Mouse (Mus musculus) MEL (cell line): ENCODE results near the gene Col8a2. TPM values are rescaled to one million over a fixed set of nuclear protein-coding genes. Genes with fewer than 3 reads are reported as not detected.

Experiments used
- DNase-seq: peaks from one replicate; pipeline ENCODE4 v3.0.0; 2011; ENCODE audit warnings: low read depth, low spot score
- H3K27ac ChIP-seq: 2 replicates; pipeline ENCODE4 v1.5.1; 2012; ENCODE audit warnings: low read depth, mild to moderate bottlenecking, control low read depth, low read length, moderate library complexity; ENCODE audit not compliant: control insufficient read depth
- H3K27me3 ChIP-seq, 2 experiments: fragments of 150-350 bp in 1 of 2; sonication (generic) in 1 of 2; 2 replicates each; pipeline ENCODE4 v1.6.1; 2012; ENCODE audit warnings: low read length in 2 of 2, mild to moderate bottlenecking in 2 of 2, improper control_type of control experiment in 1 of 2, moderate library complexity in 1 of 2; ENCODE audit not compliant: insufficient read depth in 2 of 2, control insufficient read depth in 1 of 2
- H3K36me3 ChIP-seq, 2 experiments: 2 replicates each; pipeline ENCODE4 v1.6.1; 2012 to 2014; ENCODE audit warnings: low read length in 2 of 2, improper control_type of control experiment in 1 of 2, inconsistent platforms in 1 of 2, mild to moderate bottlenecking in 1 of 2; ENCODE audit not compliant: insufficient read depth in 2 of 2, control insufficient read depth in 1 of 2
- H3K4me1 ChIP-seq, 2 experiments: fragments of 150-350 bp in 1 of 2; sonication (generic) in 1 of 2; 2 replicates each; pipeline ENCODE4 v1.6.1; 2012; ENCODE audit warnings: low read length in 2 of 2, improper control_type of control experiment in 1 of 2, mild to moderate bottlenecking in 1 of 2; ENCODE audit not compliant: insufficient read depth in 2 of 2, control insufficient read depth in 1 of 2
- H3K4me3 ChIP-seq, 2 experiments: fragments of 150-350 bp in 1 of 2; sonication (generic) in 1 of 2; 2 replicates each; pipeline ENCODE4 v1.5.1; 2012; ENCODE audit warnings: low read depth in 2 of 2, low read length in 2 of 2, mild to moderate bottlenecking in 2 of 2, moderate library complexity in 2 of 2, control low read depth in 1 of 2, improper control_type of control experiment in 1 of 2; ENCODE audit not compliant: control insufficient read depth in 1 of 2, insufficient read depth in 1 of 2
- H3K79me2 ChIP-seq: 2 replicates; pipeline ENCODE4 v1.6.1; 2012; ENCODE audit warnings: mild to moderate bottlenecking, low read length, moderate library complexity; ENCODE audit not compliant: control insufficient read depth, poor library complexity, insufficient read depth
- H3K9ac ChIP-seq: 2 replicates; pipeline ENCODE4 v1.6.1; 2012; ENCODE audit warnings: low read depth, mild to moderate bottlenecking, control low read depth, low read length, moderate library complexity; ENCODE audit not compliant: control insufficient read depth, poor library complexity, severe bottlenecking
- H3K9me3 ChIP-seq: fragments of 150-350 bp; sonication (generic); replicated peaks from 2 replicates; pipeline ENCODE4 v1.6.1; 2012; ENCODE audit warnings: mild to moderate bottlenecking, low read length, improper control_type of control experiment, moderate library complexity; ENCODE audit not compliant: insufficient read depth
- CHD1 ChIP-seq: IDR thresholded peaks from 2 replicates; pipeline ENCODE4 v1.6.1; 2012; ENCODE audit warnings: low read depth, mild to moderate bottlenecking, inconsistent platforms, low read length, improper control_type of control experiment
- CHD2 ChIP-seq: IDR thresholded peaks from 2 replicates; pipeline ENCODE4 v1.6.1; 2011; ENCODE audit warnings: low read length, improper control_type of control experiment
- CTCF ChIP-seq, 3 experiments: IDR thresholded peaks in 2 of 3; conservative IDR thresholded peaks in 1 of 3; 2 replicates each; pipeline ENCODE4 v1.5.1; 2011 to 2012; ENCODE audit warnings: low read length in 3 of 3, low read depth in 2 of 3, mild to moderate bottlenecking in 2 of 3, improper control_type of control experiment in 1 of 3, inconsistent platforms in 1 of 3, mixed read lengths in 1 of 3, moderate library complexity in 1 of 3; ENCODE audit not compliant: control insufficient read depth in 1 of 3, insufficient read depth in 1 of 3, poor library complexity in 1 of 3, severe bottlenecking in 1 of 3
- E2F4 ChIP-seq: IDR thresholded peaks from 2 replicates; pipeline ENCODE4 v1.6.1; 2011; ENCODE audit warnings: low read depth, low read length, improper control_type of control experiment, borderline replicate concordance
- ELF1 ChIP-seq: IDR thresholded peaks from 2 replicates; pipeline ENCODE4 v1.6.1; 2014; ENCODE audit warnings: low read depth, mild to moderate bottlenecking, inconsistent platforms, low read length, improper control_type of control experiment, moderate library complexity
- EP300 ChIP-seq, 2 experiments: IDR thresholded peaks; 2 replicates each; pipeline ENCODE4 v1.6.1; 2011; ENCODE audit warnings: improper control_type of control experiment in 2 of 2, low read length in 2 of 2, low read depth in 1 of 2, mild to moderate bottlenecking in 1 of 2
- ETS1 ChIP-seq: IDR thresholded peaks from 2 replicates; pipeline ENCODE4 v1.6.1; 2012; ENCODE audit warnings: low read depth, mild to moderate bottlenecking, inconsistent platforms, low read length, improper control_type of control experiment, moderate library complexity
- GABPA ChIP-seq: IDR thresholded peaks from 2 replicates; pipeline ENCODE4 v1.6.1; 2012; ENCODE audit warnings: low read depth, mild to moderate bottlenecking, inconsistent platforms, low read length, improper control_type of control experiment, moderate library complexity
- GATA1 ChIP-seq: IDR thresholded peaks from 2 replicates; pipeline ENCODE4 v1.6.1; 2011; ENCODE audit warnings: low read depth, low read length, improper control_type of control experiment
- HCFC1 ChIP-seq: IDR thresholded peaks from 2 replicates; pipeline ENCODE4 v1.6.1; 2012; ENCODE audit warnings: low read depth, mild to moderate bottlenecking, inconsistent platforms, low read length, improper control_type of control experiment, moderate library complexity
- JUND ChIP-seq: IDR thresholded peaks from 2 replicates; pipeline ENCODE4 v1.6.1; 2011; ENCODE audit warnings: low read depth, mild to moderate bottlenecking, improper control_type of control experiment, low read length
- KAT2A ChIP-seq: conservative IDR thresholded peaks from 2 replicates; pipeline ENCODE4 v1.6.1; 2012; ENCODE audit warnings: low read depth, low read length, improper control_type of control experiment, inconsistent platforms
- MAFK ChIP-seq: IDR thresholded peaks from 2 replicates; pipeline ENCODE4 v1.6.1; 2011; ENCODE audit warnings: low read depth, mild to moderate bottlenecking, low read length, improper control_type of control experiment, borderline replicate concordance
- MAX ChIP-seq: IDR thresholded peaks from 2 replicates; pipeline ENCODE4 v1.6.1; 2011; ENCODE audit warnings: low read length, improper control_type of control experiment
- MAZ ChIP-seq: IDR thresholded peaks from 2 replicates; pipeline ENCODE4 v1.6.1; 2012; ENCODE audit warnings: low read depth, mild to moderate bottlenecking, inconsistent platforms, low read length, improper control_type of control experiment
- MEF2A ChIP-seq: IDR thresholded peaks from 2 replicates; pipeline ENCODE4 v1.6.1; 2014; ENCODE audit warnings: low read depth, mild to moderate bottlenecking, inconsistent platforms, low read length, improper control_type of control experiment; ENCODE audit not compliant: poor library complexity, insufficient replicate concordance, severe bottlenecking; ENCODE audit errors: extremely low read depth
- MXI1 ChIP-seq: IDR thresholded peaks from 2 replicates; pipeline ENCODE4 v1.6.1; 2011; ENCODE audit warnings: mild to moderate bottlenecking, low read depth, low read length, improper control_type of control experiment
- MYB ChIP-seq: IDR thresholded peaks from 2 replicates; pipeline ENCODE4 v1.6.1; 2011; ENCODE audit warnings: mild to moderate bottlenecking, low read depth, low read length, improper control_type of control experiment
- MYC ChIP-seq: IDR thresholded peaks from 2 replicates; pipeline ENCODE4 v1.6.1; 2011; ENCODE audit warnings: low read depth, mild to moderate bottlenecking, low read length, improper control_type of control experiment, moderate library complexity
- NELFE ChIP-seq: IDR thresholded peaks from 2 replicates; pipeline ENCODE4 v1.6.1; 2011; ENCODE audit warnings: low read depth, low read length, improper control_type of control experiment
- NRF1 ChIP-seq: IDR thresholded peaks from 2 replicates; pipeline ENCODE4 v1.6.1; 2014; ENCODE audit warnings: low read depth, mild to moderate bottlenecking, inconsistent platforms, low read length, improper control_type of control experiment, moderate library complexity; ENCODE audit not compliant: poor library complexity, insufficient read depth, severe bottlenecking
- POLR2A ChIP-seq, 2 experiments: IDR thresholded peaks; 2 replicates each; pipeline ENCODE4 v1.6.1; 2011 to 2012; ENCODE audit warnings: low read length in 2 of 2, mild to moderate bottlenecking in 2 of 2, control low read depth in 1 of 2, improper control_type of control experiment in 1 of 2, low read depth in 1 of 2, moderate library complexity in 1 of 2; ENCODE audit not compliant: control insufficient read depth in 1 of 2, insufficient read depth in 1 of 2, poor library complexity in 1 of 2
- POLR2AphosphoS2 ChIP-seq: IDR thresholded peaks from 2 replicates; pipeline ENCODE4 v1.6.1; 2011; ENCODE audit warnings: low read length, improper control_type of control experiment
- POLR2AphosphoS5 ChIP-seq: IDR thresholded peaks from 2 replicates; pipeline ENCODE4 v1.6.1; 2012; ENCODE audit warnings: low read depth, borderline replicate concordance, mild to moderate bottlenecking, inconsistent platforms, low read length, moderate library complexity, mixed read lengths
- RAD21 ChIP-seq: IDR thresholded peaks from 2 replicates; pipeline ENCODE4 v1.6.1; 2011; ENCODE audit warnings: mild to moderate bottlenecking, low read depth, low read length, improper control_type of control experiment
- SIN3A ChIP-seq: IDR thresholded peaks from 2 replicates; pipeline ENCODE4 v1.6.1; 2012; ENCODE audit warnings: low read length, improper control_type of control experiment, inconsistent platforms
- SMC3 ChIP-seq: IDR thresholded peaks from 2 replicates; pipeline ENCODE4 v1.6.1; 2011; ENCODE audit warnings: low read depth, low read length, improper control_type of control experiment
- TBP ChIP-seq: IDR thresholded peaks from 2 replicates; pipeline ENCODE4 v1.8.0; 2011; ENCODE audit warnings: low read depth, low read length, improper control_type of control experiment
- USF1 ChIP-seq: IDR thresholded peaks from 2 replicates; pipeline ENCODE4 v1.6.1; 2014; ENCODE audit warnings: low read depth, mild to moderate bottlenecking, inconsistent platforms, low read length, improper control_type of control experiment, moderate library complexity
- ZC3H11A ChIP-seq: IDR thresholded peaks from 2 replicates; pipeline ENCODE4 v1.6.1; 2012; ENCODE audit warnings: low read depth, mild to moderate bottlenecking, inconsistent platforms, low read length, improper control_type of control experiment
- ZNF384 ChIP-seq: IDR thresholded peaks from 2 replicates; pipeline ENCODE4 v1.6.1; 2012; ENCODE audit warnings: low read depth, mild to moderate bottlenecking, inconsistent platforms, low read length, improper control_type of control experiment
- polyA plus RNA-seq, 2 experiments: library from polyadenylated mRNA; stranded (reverse) in 1 of 2; unstranded in 1 of 2; fragments of >175 nt in 1 of 2; fragments of >200 nt in 1 of 2; gene quantifications; 2 replicates each; pipeline versions ENCODE4 v1.2.1 to v1.2.4; 2012; ENCODE audit warnings: low replicate concordance in 2 of 2, low read depth in 1 of 2; ENCODE audit not compliant: insufficient read length in 2 of 2, insufficient read depth in 1 of 2, missing spikeins in 1 of 2
- total RNA-seq: library from RNA; depleted of rRNA; stranded (reverse); fragments of 300-350 nt; gene quantifications from 2 replicates; pipeline ENCODE4 v1.2.3, GENCODE M21; 2012

The Col8a2 gene
- total and polyA plus RNA-seq, 3 experiments, result not detected

- H3K27ac ChIP-seq, result peak within 1 kb of the TSS; percentile 52
- H3K9ac ChIP-seq, result peak within 1 kb of the TSS; percentile 89
- peaks cover 14% of the 10 kb centered on the region for H3K79me2 ChIP-seq
- H3K4me1 ChIP-seq, result peaks cover 3 to 6% of the 10 kb centered on the region in 2 experiments; a peak in 1 of 4 replicates
- H3K27me3 ChIP-seq, result no peaks in the 10 kb centered on the region
- peak; percentile 98 for DNase-seq
- peak within 1 kb of the TSS; percentile 67 to 89 for H3K4me3 ChIP-seq
- TF ChIP-seq MYC (peak; percentile 32; the same call in 1 of the 2 replicates), EP300 (IDR thresholded peaks at IDR 0.05; ENCODE audit: low read depth in 1 of 2, low read length in 2 of 2) (peak in 1 of 2 experiments; percentile 56; a peak in 1 of 4 replicates), CHD1 (no peak), MAZ (peak; percentile 16; the same call in 1 of the 2 replicates), E2F4 (no peak), MAFK (no peak), ZC3H11A (no peak), ELF1 (peak; percentile 93), TBP (peak; percentile 63; the same call in 1 of the 2 replicates), JUND (0 out of 2 replicates have a peak, but pooled peaks have one; percentile 23), SMC3 (peak; percentile 70), POLR2AphosphoS5 (no peak), USF1 (no peak), NRF1 (peak; percentile 42; the same call in 1 of the 2 replicates), ZNF384 (no peak), GATA1 (no peak), CHD2 (no peak), GABPA (peak; percentile 83; the same call in 1 of the 2 replicates), SIN3A (peak; percentile 79), POLR2AphosphoS2 (0 out of 2 replicates have a peak, but pooled peaks have one; percentile 37), RAD21 (peak; percentile 28; the same call in 1 of the 2 replicates), NELFE (peak; percentile 88), ETS1 (peak; percentile 13; the same call in 1 of the 2 replicates), MEF2A (no peak), HCFC1 (peak; percentile 91), MAX (peak; percentile 59; the same call in 1 of the 2 replicates), POLR2A (IDR thresholded peaks at IDR 0.05; ENCODE audit: control insufficient read depth in 1 of 2, insufficient read depth in 1 of 2, low read depth in 1 of 2, low read length in 2 of 2, poor library complexity in 1 of 2) (peak; percentile 72 to 92; a peak in 3 of 4 replicates), KAT2A (no peak; the same call in 1 of the 2 replicates), MYB (no peak), MXI1 (peak; percentile 58; the same call in 1 of the 2 replicates), CTCF (IDR thresholded peaks at IDR 0.05 in 2 of 3, conservative IDR thresholded peaks at IDR 0.05 in 1 of 3; ENCODE audit: control insufficient read depth in 1 of 3, insufficient read depth in 1 of 3, low read depth in 2 of 3, low read length in 3 of 3, poor library complexity in 1 of 3, severe bottlenecking in 1 of 3) (peak; percentile 83 to 100 (median 100))
- H3K36me3 ChIP-seq, result peaks cover 0 to 4% of the 10 kb centered on the region in 2 experiments; a peak in 2 of 4 replicates
- no peaks in the 10 kb centered on the region for H3K9me3 ChIP-seq
These were observed 34.7 kb downstream of the Col8a2 start, which contains the start of gene Adprhl2 for GRCm38 (mm10) chr4:126321111-126321853. Gene Adprhl2, minus strand, starts transcription at chr4:126321703.
